Mouse (Mus musculus): ENCODE results near the gene Fbxw11. TPM values are rescaled to one million over a fixed set of nuclear protein-coding genes. Genes with fewer than 3 reads are reported as not detected.
"Not testable (repeated sequence)": the region's sequence is repeated elsewhere in the genome, so short reads cannot be mapped to it uniquely, and the experiment has no call there.

Fbxw11 gene
- polyA plus RNA-seq, 1 experiment from 2014 or later: 65.1 TPM

DNA sequence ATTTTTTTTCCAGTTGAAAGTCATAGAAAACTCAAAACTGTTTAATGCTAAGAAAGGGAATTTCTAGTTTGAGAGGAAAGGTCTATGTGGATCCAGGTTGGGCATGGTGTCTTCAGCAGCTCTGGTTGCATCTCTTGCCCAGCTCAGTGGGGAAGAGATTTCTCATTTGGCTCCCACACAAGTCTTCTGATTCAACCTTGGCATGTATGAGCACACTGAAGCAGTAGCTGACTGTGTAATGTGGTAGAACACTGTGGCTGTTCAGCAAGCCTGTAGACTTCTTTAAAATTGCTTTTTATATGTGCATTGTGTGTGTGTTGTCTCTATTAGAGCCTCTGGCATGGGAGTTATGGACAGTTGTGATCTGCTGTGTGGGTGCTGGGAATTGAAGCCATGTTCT, 24.5 kb downstream of the Fbxw11 start:
- H3K36me3 ChIP-seq (ENCODE audit: control insufficient read depth, insufficient read depth, low read length): no peaks in the 10 kb centered on the region
- no peaks in the 10 kb centered on the region for H3K27me3 ChIP-seq (ENCODE audit: control insufficient read depth, insufficient read depth, low read length)
- no peak overlapping the region for H3K4me3 ChIP-seq (ENCODE audit: low read depth, low read length)
- H3K4me1 ChIP-seq (ENCODE audit: control insufficient read depth, insufficient read depth, low read length): peaks cover 12% of the 10 kb centered on the region; the same call in 1 of the 2 replicates
- no peaks in the 10 kb centered on the region for H3K9me3 ChIP-seq (ENCODE audit: control insufficient read depth, low read depth, low read length)
- no peak overlapping the region for H3K27ac ChIP-seq (ENCODE audit: low read length)
- H3K9ac ChIP-seq (replicated peaks; ENCODE audit: low read depth, low read length): no peak overlapping the region
- ATAC-seq (ENCODE audit: insufficient number of reproducible peaks, insufficient read depth, low FRiP score, low read depth): no peak
- H3K4me2 ChIP-seq (replicated peaks; ENCODE audit: low read depth, low read length): no peak overlapping the region

DNA sequence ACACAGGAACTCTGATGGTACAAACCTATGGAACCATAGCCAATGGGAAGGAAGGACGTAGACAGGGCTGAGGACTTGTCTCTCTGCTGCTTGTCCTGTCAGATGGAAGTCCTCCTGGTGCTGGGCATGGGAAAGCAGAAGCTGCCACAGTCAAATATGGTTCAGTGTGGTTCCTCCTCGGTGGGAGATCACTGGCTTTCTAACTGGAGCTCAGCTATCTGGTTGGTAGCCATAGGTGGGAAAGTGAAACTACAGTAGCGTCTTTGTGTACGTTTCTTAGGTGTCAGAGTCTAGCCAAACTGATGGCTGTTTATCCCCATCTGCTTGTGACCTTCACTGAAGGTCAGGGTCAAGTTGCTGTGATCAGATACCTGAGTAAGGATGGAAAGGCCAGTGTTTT, 29.0 kb downstream of the Fbxw11 start:
- Histone ChIP-seq H3K4me3 (ENCODE audit: low read depth, low read length) (no peak overlapping the region), H3K9ac (replicated peaks; ENCODE audit: low read depth, low read length) (no peak overlapping the region), H3K4me1 (ENCODE audit: control insufficient read depth, insufficient read depth, low read length) (peaks cover 9% of the 10 kb centered on the region; the same call in 1 of the 2 replicates), H3K27ac (ENCODE audit: low read length) (no peak overlapping the region), H3K27me3 (ENCODE audit: control insufficient read depth, insufficient read depth, low read length) (no peaks in the 10 kb centered on the region), H3K4me2 (replicated peaks; ENCODE audit: low read depth, low read length) (no peak overlapping the region), H3K36me3 (ENCODE audit: control insufficient read depth, insufficient read depth, low read length) (no peaks in the 10 kb centered on the region), H3K9me3 (ENCODE audit: control insufficient read depth, low read depth, low read length) (no peaks in the 10 kb centered on the region)
- 74% methylated on average over 4 of the region's 4 CpGs for WGBS
- ATAC-seq (ENCODE audit: insufficient number of reproducible peaks, insufficient read depth, low FRiP score, low read depth): no peak

DNA sequence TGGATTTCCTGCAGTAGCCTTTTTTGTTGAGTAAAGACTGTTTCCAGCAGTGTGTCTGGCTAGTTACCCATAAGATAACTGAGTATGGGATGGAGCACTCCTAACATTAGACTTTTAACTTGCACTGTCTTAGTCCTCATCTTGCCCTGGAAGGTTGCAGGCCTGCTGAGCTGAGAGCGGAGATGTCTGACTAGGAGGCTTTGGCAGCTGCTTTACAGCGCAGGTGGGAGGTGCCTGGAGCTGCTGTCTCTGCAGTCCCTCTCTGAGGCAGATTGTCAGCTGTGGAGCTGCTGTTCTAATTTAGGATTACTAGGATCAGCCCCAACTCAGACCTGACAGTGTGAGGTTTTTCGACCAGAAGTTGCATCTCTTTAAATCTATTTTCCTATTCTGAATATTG, 34.3 kb downstream of the Fbxw11 start:
- Histone ChIP-seq H3K9ac (replicated peaks; ENCODE audit: low read depth, low read length) (no peak overlapping the region), H3K27me3 (ENCODE audit: control insufficient read depth, insufficient read depth, low read length) (no peaks in the 10 kb centered on the region), H3K4me1 (ENCODE audit: control insufficient read depth, insufficient read depth, low read length) (peaks cover 15% of the 10 kb centered on the region), H3K27ac (ENCODE audit: low read length) (no peak overlapping the region), H3K36me3 (ENCODE audit: control insufficient read depth, insufficient read depth, low read length) (no peaks in the 10 kb centered on the region), H3K4me3 (ENCODE audit: low read depth, low read length) (no peak overlapping the region), H3K9me3 (ENCODE audit: control insufficient read depth, low read depth, low read length) (no peaks in the 10 kb centered on the region), H3K4me2 (replicated peaks; ENCODE audit: low read depth, low read length) (no peak overlapping the region)
- 65% methylated on average over 3 of the region's 3 CpGs for WGBS
- ATAC-seq (ENCODE audit: insufficient number of reproducible peaks, insufficient read depth, low FRiP score, low read depth): no peak

DNA sequence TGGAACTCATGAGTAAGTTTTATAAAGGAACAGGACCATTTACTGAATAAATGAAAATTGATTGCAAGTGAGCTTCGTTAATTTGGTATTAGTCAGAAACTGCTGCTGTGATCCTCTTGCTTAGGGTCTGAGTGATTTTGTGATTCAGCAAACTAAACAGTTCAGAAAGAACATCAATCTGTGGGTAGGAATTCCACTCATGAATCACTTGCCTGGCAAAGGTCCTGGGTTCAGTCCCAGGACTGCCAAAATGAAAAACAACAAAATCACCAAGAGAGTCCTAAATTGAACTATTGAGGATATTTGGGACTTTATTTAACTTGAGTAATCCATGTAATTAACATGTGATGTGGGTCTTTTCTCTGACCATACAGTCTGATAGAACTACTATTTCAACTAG, 35.3 kb downstream of the Fbxw11 start:
- WGBS: 59% methylated on average over 1 of the region's 1 CpGs
- Histone ChIP-seq H3K4me1 (ENCODE audit: control insufficient read depth, insufficient read depth, low read length) (peaks cover 15% of the 10 kb centered on the region), H3K27ac (ENCODE audit: low read length) (no peak overlapping the region), H3K36me3 (ENCODE audit: control insufficient read depth, insufficient read depth, low read length) (no peaks in the 10 kb centered on the region), H3K27me3 (ENCODE audit: control insufficient read depth, insufficient read depth, low read length) (no peaks in the 10 kb centered on the region), H3K9me3 (ENCODE audit: control insufficient read depth, low read depth, low read length) (no peaks in the 10 kb centered on the region), H3K4me2 (replicated peaks; ENCODE audit: low read depth, low read length) (no peak overlapping the region), H3K9ac (replicated peaks; ENCODE audit: low read depth, low read length) (no peak overlapping the region), H3K4me3 (ENCODE audit: low read depth, low read length) (no peak overlapping the region)
- ATAC-seq (ENCODE audit: insufficient number of reproducible peaks, insufficient read depth, low FRiP score, low read depth): no peak

DNA sequence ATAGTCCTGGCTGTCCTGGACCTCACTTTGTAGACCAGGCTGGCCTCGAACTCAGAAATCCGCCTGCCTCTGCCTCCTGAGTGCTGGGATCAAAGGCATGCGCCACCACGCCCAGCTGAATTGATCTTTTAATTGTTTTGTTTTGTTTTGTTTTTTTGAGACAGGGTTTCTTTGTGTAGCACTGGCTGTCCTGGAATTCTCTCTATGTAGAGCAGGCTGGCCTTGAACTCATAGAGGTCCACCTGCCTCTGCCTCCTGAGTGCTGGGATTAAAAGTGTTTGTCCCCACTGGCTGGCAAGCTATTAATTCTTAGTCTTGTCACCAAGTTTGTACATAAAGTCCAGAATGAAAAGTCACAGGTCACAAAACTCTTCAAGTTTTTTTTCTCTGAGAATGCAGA, 36.6 kb downstream of the Fbxw11 start:
- not testable (repeated sequence) for H3K9me3 ChIP-seq (ENCODE audit: control insufficient read depth, low read depth, low read length); H3K36me3 ChIP-seq (ENCODE audit: control insufficient read depth, insufficient read depth, low read length); H3K9ac ChIP-seq (replicated peaks; ENCODE audit: low read depth, low read length); H3K27me3 ChIP-seq (ENCODE audit: control insufficient read depth, insufficient read depth, low read length); H3K27ac ChIP-seq (ENCODE audit: low read length); H3K4me2 ChIP-seq (replicated peaks; ENCODE audit: low read depth, low read length); ATAC-seq (ENCODE audit: insufficient number of reproducible peaks, insufficient read depth, low FRiP score, low read depth); H3K4me3 ChIP-seq (ENCODE audit: low read depth, low read length)
- WGBS: 95% methylated on average over 4 of the region's 4 CpGs
- peaks cover 15% of the 10 kb centered on the region for H3K4me1 ChIP-seq (ENCODE audit: control insufficient read depth, insufficient read depth, low read length)

DNA sequence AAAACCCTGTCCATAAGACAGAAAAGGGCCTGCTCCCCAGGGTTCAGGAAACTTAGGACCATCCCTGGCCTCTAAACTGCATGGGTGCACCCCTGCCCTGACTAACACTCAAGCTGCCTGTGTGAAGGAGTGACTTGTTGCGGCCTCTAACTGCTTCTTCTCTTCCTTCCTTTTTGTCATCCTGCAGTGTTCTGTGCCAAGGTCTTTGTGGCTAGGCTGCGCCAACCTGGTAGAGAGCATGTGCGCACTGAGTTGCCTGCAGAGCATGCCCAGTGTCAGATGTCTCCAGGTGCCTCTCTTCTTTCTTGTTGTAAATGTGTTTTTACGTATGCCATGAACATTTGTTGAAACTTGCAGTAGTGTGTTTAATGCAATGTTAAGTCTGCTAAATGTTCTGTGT, 37.5 kb downstream of the Fbxw11 start:
- no peak overlapping the region for H3K27ac ChIP-seq (ENCODE audit: low read length)
- H3K4me3 ChIP-seq (ENCODE audit: low read depth, low read length): no peak overlapping the region
- H3K4me1 ChIP-seq (ENCODE audit: control insufficient read depth, insufficient read depth, low read length): peaks cover 15% of the 10 kb centered on the region
- H3K9me3 ChIP-seq (ENCODE audit: control insufficient read depth, low read depth, low read length): no peaks in the 10 kb centered on the region
- no peaks in the 10 kb centered on the region for H3K36me3 ChIP-seq (ENCODE audit: control insufficient read depth, insufficient read depth, low read length)
- no peak overlapping the region for H3K9ac ChIP-seq (replicated peaks; ENCODE audit: low read depth, low read length)
- 59% methylated on average over 4 of the region's 4 CpGs for WGBS
- no peak for ATAC-seq (ENCODE audit: insufficient number of reproducible peaks, insufficient read depth, low FRiP score, low read depth)
- H3K4me2 ChIP-seq (replicated peaks; ENCODE audit: low read depth, low read length): no peak overlapping the region
- no peaks in the 10 kb centered on the region for H3K27me3 ChIP-seq (ENCODE audit: control insufficient read depth, insufficient read depth, low read length)

DNA sequence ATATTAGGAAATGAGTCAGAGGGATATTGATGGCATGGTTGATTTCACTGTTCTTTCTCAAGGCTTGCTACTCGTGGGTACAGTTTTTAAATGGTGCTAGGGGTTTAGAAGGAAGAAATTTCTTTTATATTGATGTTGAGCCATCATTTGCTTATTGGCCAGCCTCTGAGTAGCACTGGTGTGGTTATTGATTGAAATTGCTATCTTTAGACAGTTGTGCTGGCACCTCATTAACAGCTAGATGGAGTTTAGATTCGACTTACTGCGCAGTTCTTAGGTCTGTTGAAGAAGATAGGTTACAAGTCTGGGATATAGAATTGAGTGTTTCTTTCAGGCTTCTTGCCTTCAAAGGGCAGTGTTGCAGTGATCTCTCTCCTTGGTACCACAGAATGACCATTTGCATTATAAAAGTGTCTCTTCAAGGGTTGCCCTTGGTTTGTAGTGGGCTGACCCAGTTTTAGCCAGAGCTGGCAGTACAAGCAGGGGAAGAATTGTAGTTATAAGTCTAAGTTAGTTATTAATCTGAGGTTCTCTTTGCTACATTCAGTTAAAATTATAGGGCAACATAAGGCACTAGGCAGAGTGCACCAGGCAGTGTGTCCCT, 38.8 kb downstream of the Fbxw11 start:
- no peak overlapping the region for H3K9ac ChIP-seq (replicated peaks; ENCODE audit: low read depth, low read length)
- WGBS: 61% methylated on average over 3 of the region's 3 CpGs
- no peaks in the 10 kb centered on the region for H3K27me3 ChIP-seq (ENCODE audit: control insufficient read depth, insufficient read depth, low read length)
- no peak overlapping the region for H3K4me2 ChIP-seq (replicated peaks; ENCODE audit: low read depth, low read length)
- H3K36me3 ChIP-seq (ENCODE audit: control insufficient read depth, insufficient read depth, low read length): no peaks in the 10 kb centered on the region
- H3K27ac ChIP-seq (ENCODE audit: low read length): no peak overlapping the region
- H3K4me3 ChIP-seq (ENCODE audit: low read depth, low read length): no peak overlapping the region
- H3K4me1 ChIP-seq (ENCODE audit: control insufficient read depth, insufficient read depth, low read length): peaks cover 15% of the 10 kb centered on the region
- ATAC-seq (ENCODE audit: insufficient number of reproducible peaks, insufficient read depth, low FRiP score, low read depth): no peak
- no peaks in the 10 kb centered on the region for H3K9me3 ChIP-seq (ENCODE audit: control insufficient read depth, low read depth, low read length)

DNA sequence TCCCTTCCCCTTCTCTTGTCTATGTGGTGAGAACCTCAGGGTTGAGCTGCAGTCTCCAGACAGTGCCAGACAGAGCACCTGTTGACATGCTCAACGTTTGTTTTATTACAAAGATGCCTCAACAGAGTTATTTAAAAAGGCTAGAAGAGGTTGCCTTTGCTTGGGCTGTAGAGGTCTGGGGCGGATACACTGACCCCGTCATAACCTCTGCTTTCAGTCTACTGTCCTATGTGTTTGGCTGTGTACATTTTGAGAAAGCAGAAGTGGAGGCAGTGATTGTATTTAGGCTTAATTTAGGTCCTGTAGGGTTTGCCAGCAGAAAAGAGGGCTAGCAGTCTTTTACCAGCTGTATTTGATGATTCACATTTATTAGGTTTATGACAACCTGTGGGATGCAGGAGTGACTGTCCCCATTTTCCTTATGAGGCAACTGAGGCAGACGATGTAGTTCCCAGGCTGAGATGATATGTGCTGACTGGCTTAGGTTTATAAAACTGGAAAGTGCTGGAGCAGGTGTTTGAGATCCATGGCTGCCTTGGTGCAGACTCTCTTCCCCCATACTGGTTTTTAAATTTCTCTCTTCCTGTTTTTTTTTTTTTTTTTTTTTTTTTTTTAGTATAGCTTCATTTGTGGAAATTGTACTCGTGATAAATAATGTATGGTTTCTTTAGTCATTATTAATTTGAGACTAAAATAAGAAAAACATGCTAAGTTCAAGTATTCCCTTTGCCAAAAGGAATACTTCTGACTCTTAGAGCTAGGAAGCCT, 40.0 kb downstream of the Fbxw11 start:
- H3K9ac ChIP-seq (replicated peaks; ENCODE audit: low read depth, low read length): no peak overlapping the region
- ATAC-seq (ENCODE audit: insufficient number of reproducible peaks, insufficient read depth, low FRiP score, low read depth): no peak
- H3K27me3 ChIP-seq (ENCODE audit: control insufficient read depth, insufficient read depth, low read length): no peaks in the 10 kb centered on the region
- H3K4me3 ChIP-seq (ENCODE audit: low read depth, low read length): no peak overlapping the region
- H3K36me3 ChIP-seq (ENCODE audit: control insufficient read depth, insufficient read depth, low read length): no peaks in the 10 kb centered on the region
- no peak overlapping the region for H3K4me2 ChIP-seq (replicated peaks; ENCODE audit: low read depth, low read length)
- H3K27ac ChIP-seq (ENCODE audit: low read length): no peak overlapping the region
- WGBS: 77% methylated on average over 5 of the region's 5 CpGs
- no peaks in the 10 kb centered on the region for H3K9me3 ChIP-seq (ENCODE audit: control insufficient read depth, low read depth, low read length)
- peaks cover 15% of the 10 kb centered on the region for H3K4me1 ChIP-seq (ENCODE audit: control insufficient read depth, insufficient read depth, low read length)
